ENCODE assay signal across 9 mouse cellular contexts in the genomic region with DNA sequence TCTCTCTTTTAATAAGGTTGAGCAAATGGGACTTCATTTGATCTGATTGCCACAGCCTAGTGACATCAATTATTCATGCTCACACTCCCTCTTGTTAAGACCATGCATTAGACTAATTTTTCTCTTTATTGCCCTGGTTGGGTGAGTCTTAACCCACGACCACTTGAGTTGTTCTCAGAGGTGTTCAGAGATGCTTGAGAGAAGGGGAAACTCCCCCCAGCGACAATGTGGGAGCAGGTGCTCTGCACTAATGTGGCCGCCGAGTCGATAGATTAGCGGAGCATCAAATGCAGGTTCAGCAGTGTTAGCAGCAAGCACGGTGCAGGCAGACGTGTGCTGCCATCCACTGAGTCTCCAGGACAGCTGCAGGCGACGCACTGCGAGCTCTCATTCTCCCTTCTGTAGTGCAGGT. TPM values are rescaled to one million over a fixed set of nuclear protein-coding genes. Genes with fewer than 3 reads are reported as not detected.
DNase-seq lines count a peak whose midpoint lies in the region; ATAC-seq lines count a peak whose summit lies in the region.
"Had no signal": no experiment of that assay in that cellular context is flagged by ENCODE, and none has a peak within 500 bp of the region (broad histone marks: within the 10 kb centered on the region; RNA-seq: fewer than 3 reads in every experiment).

No protein-coding gene starts in this region.

- H3K9me3 ChIP-seq in forebrain, embryonic 15.5 days = no peaks in the 10 kb centered on the region
- H3K9me3 ChIP-seq in midbrain, embryonic 13.5 days = no peaks in the 10 kb centered on the region

- 16% methylated on average over 11 of the region's 11 CpGs for WGBS in forebrain, embryonic 15.5 days
- 19% methylated on average over 11 of the region's 11 CpGs for WGBS in midbrain, embryonic 13.5 days

- peaks cover 92% of the 10 kb centered on the region for H3K4me1 ChIP-seq in forebrain, embryonic 15.5 days
- peaks cover 90% of the 10 kb centered on the region for H3K4me1 ChIP-seq in midbrain, embryonic 13.5 days (replicated peaks)

- no peaks in the 10 kb centered on the region for H3K27me3 ChIP-seq in forebrain, embryonic 15.5 days
- no peaks in the 10 kb centered on the region for H3K27me3 ChIP-seq in midbrain, embryonic 13.5 days

- peak overlapping the region; percentile 48 for H3K27ac ChIP-seq in forebrain, embryonic 15.5 days (replicated peaks)
- peak overlapping the region; percentile 72 for H3K27ac ChIP-seq in midbrain, embryonic 13.5 days
- H3K27ac ChIP-seq: left cerebral cortex, adult 2 months had no signal

- peak overlapping the region; percentile 19; the same call in 1 of the 2 replicates for H3K9ac ChIP-seq in forebrain, embryonic 15.5 days (replicated peaks)
- no peak overlapping the region for H3K9ac ChIP-seq in midbrain, embryonic 13.5 days (replicated peaks)

- no peak overlapping the region for H3K4me3 ChIP-seq in forebrain, embryonic 15.5 days
- no peak overlapping the region for H3K4me3 ChIP-seq in midbrain, embryonic 13.5 days (replicated peaks)
- H3K4me3 ChIP-seq: left cerebral cortex, adult 2 months had no signal

- no peak overlapping the region for H3K4me2 ChIP-seq in forebrain, embryonic 15.5 days (replicated peaks)
- peak overlapping the region; percentile 9; the same call in 1 of the 2 replicates for H3K4me2 ChIP-seq in midbrain, embryonic 13.5 days (replicated peaks)

- no peak for ATAC-seq in forebrain, embryonic 15.5 days (replicated peaks)
- ATAC-seq in midbrain, embryonic 13.5 days = peak; percentile 73

- 0 out of 2 replicates have a peak, but pooled peaks cover 3% of the 10 kb centered on the region for H3K36me3 ChIP-seq in forebrain, embryonic 15.5 days
- peaks cover 21% of the 10 kb centered on the region for H3K36me3 ChIP-seq in midbrain, embryonic 13.5 days

- peak; percentile 43 for DNase-seq in thymus, postnatal 14 days
- DNase-seq in thymus, postnatal 0 days (ENCODE audit: low spot score) = no peak
- no peak for DNase-seq in urinary bladder, postnatal 14 days (ENCODE audit: low spot score)
- no peak for DNase-seq in adrenal gland, postnatal 10 days
- DNase-seq in layer of hippocampus, postnatal 25 days (ENCODE audit: extremely low spot score in 1 of 2, low spot score in 1 of 2) = no peak
- DNase-seq: kidney, postnatal 25 days had no signal

RNA-seq across cellular contexts. Expression of gene Tesc, which starts 52.3 kb away (rescaled TPM):
- 13.7 and 15.8 TPM in 2 replicates for polyA plus RNA-seq in thymus, postnatal 0 days (2015; fragmentation: Nextera tagmentation; extraction: Ambion mirVana)
- polyA plus RNA-seq in forebrain, embryonic 15.5 days (2015; fragmentation: Nextera tagmentation; extraction: Ambion mirVana) = 9.9 and 10.6 TPM in 2 replicates
- 2.9 TPM in 2 replicates for polyA plus RNA-seq in midbrain, embryonic 13.5 days (2015; fragmentation: Nextera tagmentation; extraction: Ambion mirVana)
- 10 to 100 TPM; 54.4 to 61.5 TPM for total RNA-seq in adrenal gland, postnatal 10 days (2021)
- total RNA-seq in layer of hippocampus, postnatal 25 days (2021) = 100 to 1,000 TPM in 1 of 2 experiments, 10 to 100 TPM in 1; 80.0 to 100 TPM
